Mouse (Mus musculus): ENCODE results near the gene Plp2.

DNA sequence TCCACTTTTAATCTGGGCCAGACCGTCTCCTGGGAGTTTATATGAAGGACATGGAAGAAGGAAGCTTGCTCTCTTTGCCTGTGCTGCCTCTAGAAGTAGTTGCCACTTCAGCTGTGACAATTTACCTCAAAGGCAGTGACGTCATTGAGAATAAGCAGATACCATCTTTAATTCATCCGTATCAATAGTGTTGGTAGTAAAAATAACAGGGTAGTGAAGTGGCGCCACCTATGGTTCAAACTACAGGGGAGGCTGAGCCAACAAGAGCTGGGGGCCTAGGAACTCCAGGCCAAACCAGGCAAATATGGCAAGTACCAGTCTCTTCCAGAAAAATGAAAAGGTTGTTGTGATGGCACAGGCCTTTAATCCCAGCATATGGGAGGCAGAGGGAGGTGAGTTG, 21.7 kb upstream of the Plp2 start:
- no peak for TF ChIP-seq POLR2A (IDR thresholded peaks at IDR 0.05; ENCODE audit: insufficient read depth, low read depth, low read length)
- peak; percentile 72 for TF ChIP-seq CTCF (IDR thresholded peaks at IDR 0.05)

Data from heart, adult 2 months (tissue).